Mouse (Mus musculus) right cerebral cortex, postnatal 14 days (tissue): Measurements from ENCODE around the gene Lamtor3.
"Not testable (repeated sequence)": the region's sequence is repeated elsewhere in the genome, so short reads cannot be mapped to it uniquely, and the experiment has no call there.

Source experiments
- DNase-seq: peaks from one replicate; pipeline ENCODE4 v3.0.0; 2022

Lamtor3 gene

DNA sequence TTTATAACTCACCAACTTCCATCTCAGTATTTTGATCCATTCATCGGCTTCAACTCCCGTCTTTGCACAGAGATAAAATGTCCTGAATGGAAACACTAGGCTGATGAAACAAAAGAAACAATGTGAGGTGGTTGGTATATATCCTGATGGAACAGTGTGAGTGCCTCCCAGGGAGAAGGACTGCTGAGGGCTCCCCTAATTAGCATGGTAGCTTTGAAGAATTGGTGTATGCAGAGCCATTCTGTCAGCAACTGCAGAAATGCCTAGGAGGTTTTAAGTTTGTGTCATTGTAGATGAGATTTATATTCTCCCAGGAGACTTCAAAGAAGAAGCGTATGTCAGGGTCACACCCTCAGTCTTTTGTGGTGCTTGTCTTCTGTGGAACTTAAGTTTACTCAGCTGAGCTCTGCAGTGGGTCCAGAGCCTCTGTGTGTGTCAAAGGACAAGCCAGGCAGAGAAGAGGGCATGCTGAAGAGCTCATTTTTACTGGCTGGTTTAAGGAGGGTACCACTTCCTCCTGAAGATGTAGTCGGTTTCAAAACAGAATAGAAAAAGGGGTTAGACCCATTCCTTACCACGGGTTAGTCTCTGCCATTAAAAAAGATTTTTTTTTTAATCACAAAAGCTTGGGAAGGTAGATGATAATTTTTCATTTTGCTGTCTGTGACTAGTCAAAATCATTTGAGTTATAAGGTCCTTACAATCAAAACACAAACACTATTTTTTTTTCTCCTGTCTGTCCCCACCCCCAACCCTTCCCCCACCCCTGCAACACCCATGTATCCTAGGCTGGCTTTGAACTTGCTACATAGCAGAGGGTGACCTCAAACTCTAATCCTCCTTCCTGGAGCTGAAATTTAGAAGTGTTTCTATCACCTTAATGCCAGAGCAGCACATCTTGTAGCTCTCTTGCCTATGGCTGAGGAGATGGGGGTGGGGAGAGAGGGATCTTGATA, 17.5 kb downstream of the Lamtor3 start:
- no peak for DNase-seq

DNA sequence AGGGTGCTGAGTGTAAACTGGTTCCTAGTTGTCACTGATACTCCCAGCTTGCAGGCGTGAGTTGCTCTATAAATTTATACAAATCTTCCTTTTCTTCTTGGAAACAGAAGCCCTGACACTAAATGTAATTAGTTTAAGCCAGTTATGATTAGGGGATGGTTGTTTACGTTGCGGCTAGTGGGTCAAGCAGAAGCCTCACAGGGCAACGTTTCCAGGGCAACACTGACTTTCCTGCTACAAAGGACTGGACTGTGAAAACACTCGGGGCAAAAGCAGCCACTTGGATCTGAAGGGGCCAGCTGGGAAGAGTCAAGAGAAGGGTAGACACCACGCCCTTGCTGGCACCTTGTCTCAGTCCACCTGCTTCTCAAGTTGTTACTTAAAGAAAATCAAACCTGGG, 18.2 kb downstream of the Lamtor3 start:
- no peak for DNase-seq

DNA sequence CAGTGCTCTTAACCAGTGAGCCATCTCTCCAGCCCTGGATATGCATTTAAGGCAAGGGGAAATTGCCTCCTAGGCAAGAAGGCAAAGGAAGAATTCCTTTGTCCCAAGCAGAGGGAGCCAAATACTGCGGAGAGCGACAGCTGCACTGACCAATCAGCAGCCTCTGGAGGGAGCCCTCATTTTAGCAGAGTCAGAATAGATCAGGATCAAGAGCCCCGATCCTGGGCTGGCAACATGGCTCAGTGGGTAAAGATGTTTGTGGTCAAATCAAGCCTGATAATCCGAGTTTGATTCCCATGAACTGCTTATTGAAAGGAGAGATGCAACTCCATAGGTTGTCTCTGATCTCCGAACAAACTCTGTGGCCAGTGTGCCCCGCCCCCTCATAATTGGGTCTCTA, 20.3 kb downstream of the Lamtor3 start:
- DNase-seq, result peak; percentile 39

DNA sequence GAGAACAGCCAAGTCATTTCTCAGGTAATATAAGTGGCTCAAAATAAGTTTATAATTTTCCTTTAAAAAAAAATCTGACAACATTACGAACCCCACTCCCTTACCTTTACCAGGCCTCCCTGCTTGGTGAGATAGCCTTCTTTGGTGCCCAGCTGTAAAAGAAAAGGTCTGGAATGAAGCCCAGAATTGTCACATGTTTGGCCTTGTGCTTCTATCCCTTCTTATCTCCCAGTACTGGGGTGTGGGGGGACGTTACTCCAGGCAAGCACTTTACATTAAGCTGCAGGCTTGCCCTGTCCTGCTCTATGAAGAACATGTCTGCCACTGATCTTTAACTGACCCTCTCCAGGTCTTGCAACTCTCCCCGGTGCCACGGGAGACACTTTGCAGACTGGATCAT, 22.5 kb downstream of the Lamtor3 start:
- no peak for DNase-seq

DNA sequence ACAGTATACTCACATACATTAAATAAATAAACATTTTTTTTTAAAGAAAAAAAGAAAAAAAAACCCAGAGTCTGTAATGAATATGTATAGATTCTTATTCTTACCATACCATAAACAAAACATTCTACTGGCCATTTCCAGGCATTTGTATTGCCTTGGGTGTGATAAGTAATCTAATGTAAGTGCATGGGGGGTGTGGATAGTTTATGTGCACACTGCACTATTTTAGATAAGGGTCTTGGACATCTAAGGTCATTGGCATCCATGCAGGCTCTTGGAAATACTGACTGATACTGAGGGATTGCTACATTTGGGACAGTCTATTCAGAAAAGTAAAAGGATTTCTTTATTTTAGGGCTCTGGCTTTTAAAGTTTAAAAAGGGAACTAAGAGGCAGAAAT, 23.2 kb downstream of the Lamtor3 start:
- no peak for DNase-seq

DNA sequence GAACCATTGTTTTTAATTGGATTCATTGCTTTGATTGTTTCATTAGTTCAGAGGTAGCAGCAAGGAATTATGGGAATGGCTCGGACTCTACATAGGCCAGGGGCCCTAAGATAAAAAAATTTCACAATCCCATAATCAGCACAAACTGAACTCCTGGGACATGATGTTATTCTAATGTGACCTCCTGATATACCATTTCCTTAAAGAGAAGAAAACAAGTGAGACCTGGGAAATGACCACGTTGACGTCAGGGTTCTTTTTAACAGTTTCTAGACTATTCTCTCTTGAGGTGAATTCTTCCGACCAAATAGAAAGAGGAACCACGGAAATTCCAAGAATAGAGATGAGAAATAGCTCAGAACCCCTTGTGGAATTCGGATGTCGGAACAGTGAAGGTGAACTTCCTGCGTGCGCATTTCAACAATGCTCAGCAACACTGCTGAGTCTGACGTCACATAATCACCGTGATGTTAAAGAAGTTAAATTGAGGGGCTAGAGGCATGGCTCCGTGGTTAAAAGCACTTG, 23.9 kb downstream of the Lamtor3 start:
- DNase-seq, result no peak

DNA sequence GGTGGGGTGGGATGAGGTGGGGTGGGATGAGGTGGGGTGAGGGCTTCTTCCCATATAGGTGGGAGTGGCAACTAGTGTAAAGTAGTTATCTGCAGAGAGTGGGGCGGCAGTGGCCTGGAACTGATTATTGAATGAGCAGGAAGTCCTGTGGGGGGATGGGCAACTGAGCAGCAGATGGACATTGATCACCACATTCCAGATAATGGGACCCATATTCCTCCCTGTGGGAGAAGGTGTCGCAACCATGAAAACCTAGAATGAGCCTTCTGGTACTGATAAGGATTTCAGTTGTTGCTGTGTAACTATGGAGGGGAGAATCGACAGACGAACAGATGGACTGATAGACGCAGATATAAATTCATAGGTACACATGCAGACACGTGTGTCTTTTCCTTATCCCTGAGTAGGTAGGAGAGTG, 25.4 kb downstream of the Lamtor3 start:
- DNase-seq, result no peak

DNA sequence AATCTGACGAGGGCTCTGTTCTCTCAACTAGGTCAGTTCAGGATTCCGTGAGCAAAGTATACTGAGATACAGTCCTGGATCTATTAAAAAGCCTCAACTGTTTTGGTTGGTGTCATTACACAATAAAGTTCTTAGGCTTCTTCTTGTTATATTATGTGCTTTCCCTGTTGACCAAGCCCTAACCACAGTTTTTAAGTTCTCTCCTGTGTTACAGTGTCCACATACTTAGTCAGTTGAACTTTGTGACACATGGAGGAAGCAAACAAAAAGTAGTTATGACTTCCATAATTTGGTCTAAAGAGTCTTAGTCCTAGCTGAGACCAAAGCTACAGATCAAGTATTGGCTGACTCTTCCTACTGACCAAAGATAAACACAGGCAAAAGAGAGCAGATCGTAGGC, 28.5 kb downstream of the Lamtor3 start:
- DNase-seq, result no peak

DNA sequence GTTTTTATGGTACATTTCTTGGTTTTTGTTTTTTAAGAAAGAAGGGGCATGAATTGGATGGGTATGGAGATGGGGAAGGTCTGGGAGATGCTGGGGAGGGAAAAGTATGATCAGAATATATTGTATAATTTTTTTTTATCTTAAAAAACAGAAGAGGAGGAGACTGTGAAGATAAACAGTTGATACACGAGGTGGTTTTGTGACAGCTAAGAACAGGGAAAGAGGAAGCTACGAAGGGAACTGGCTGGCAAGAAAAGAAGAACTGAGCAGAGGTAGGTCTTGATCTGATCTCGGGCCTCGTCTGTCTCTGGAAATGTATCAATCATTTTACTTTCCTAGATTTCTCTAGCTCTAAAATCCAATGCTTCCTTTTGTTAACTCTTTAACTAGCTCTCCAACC, 29.2 kb downstream of the Lamtor3 start:
- DNase-seq, result no peak

DNA sequence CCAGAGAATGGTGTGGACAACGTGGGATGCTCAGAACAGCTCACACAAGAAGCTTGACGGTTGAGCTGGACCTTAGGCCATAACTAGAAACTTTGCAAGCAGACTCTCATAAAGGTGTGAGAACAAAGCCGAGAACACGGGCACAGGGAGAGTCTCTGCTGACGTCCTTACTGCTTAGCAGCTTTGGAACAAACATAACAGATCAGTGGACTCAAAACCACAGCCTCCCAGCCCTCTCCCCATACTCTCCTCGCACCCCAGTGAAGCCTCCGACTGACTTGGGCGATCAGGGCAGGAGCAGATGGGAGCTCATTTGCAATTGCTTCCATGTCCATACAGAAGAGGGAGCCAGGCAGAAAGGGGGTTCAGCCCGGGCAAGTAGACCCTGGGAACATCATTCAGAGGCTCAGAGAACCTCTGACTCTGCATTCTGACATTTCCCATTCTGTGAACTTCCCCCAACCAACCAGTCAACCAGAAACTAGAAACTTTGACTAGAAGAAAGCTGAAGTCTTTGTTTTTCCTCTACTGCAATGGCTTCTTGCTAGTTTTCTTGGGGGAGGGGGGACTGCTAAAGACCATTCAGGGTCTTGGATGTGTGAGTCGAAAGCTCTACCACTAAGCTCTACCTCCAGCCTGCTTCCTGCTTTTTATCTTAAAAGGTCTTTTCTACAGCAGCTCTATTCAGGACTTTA, 32.0 kb downstream of the Lamtor3 start:
- no peak for DNase-seq

DNA sequence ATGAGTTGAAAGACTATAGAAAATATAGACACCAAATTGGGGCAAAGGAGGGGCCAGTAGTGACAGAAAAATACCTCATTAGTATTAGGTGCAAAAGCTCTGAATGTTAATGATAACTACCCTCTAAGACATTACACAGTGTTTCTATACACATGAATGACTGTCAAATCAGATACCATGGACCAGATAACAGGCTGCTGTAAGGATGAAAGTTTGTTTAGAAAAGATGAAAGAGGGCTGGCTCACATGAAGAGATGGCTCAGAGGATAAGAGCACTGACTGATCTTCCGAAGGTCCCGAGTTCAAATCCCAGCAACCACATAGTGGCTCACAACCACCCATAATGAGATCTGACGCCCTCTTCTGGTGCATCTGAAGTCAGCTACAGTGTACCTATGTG, 33.0 kb downstream of the Lamtor3 start:
- DNase-seq, result not testable (repeated sequence)

DNA sequence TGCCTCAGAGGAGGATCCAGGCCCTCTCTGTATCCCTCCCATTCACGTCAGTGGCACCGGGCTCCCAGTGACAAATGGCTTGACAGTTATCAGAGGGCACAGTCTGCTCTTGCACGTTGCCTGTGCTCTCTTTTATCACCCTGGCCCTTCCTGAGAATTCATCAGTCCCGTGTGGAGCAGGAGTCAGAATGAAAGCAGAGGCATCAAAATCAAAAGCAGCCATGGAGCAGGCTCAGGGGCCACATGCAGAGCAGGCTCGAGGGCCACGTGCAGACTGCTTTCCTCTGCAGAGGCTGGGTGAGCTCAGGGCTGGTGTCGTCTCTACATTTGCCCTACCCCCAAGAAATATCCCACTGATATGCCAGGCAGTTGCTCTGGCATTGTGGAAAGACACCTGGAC, 33.5 kb downstream of the Lamtor3 start:
- no peak for DNase-seq

DNA sequence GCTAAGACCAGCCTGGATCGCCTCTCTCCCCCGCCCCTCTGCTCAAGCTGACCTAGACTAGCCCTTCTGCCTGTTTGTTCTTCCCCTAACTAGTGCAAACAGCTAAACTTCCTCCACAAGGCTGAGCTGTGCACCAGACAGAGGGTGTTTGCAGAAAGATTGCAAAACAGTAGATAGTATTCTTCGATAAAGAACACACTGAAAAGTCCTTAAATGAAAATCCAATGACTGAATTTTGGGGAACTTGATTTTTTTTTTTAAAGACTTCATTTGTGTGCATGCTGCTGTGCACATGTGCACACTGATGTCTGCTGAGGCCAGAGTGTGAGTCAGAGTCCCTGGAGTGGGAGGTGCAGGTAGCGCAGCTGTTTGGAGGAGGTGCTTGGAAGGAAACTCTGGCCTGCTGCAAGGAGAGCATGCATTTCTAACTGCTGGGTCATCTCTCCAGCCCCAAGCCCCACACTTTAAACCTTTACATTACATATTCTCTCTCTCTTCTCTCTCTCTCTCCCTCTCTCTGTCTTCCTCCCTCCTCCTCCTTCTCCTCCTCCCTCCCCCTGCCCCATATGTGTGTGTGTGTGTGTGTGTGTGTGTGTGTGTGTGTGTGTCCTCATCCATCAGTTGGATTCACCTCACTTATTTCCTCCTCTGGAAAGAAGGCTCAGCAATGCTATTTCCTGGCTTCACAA, 34.1 kb downstream of the Lamtor3 start:
- no peak for DNase-seq

DNA sequence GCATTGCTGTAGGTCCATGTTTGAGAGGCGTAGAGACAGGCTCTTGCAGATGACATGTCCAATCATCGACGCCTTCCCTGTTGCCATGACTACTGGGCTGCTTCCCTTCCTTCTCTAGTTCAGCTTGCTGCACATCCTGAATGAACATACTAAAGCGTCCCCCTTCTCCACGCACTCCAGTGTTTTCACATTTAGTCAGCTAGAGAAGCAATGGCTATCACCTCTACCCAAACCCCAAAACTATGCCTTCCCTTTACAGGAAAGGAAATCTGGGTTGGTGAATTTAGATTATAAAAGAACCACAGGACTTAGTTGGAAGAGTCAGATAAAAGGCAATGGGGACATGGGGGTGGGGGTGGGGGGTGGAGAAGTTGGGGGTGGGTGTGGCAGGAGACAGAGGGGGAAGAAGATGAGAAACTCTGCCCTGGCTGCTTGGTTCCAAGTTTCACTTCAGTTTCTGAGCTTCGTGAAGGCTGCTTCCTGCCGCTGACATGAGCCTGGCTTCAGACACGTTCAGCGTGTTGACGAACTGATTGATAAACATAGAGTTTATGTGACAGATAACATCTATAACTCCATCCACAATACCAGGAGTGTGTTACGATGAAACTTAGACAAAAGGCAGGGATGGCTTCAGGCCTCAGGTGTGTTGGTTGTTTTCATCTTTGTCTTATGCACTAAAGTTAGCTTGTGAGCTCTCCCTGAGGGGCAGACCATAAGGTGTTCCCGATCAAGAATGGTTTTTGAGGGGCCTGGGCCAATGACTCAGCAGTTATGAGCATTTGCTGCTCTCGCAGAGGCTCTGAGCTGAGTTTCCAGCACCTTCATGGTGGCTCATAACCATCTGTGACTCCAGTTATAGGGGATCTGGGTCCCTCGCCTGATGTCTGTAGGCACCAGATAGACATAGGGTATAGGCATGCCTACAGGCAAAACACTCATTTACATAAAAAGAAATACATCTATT, 34.9 kb downstream of the Lamtor3 start:
- peak; percentile 72 for DNase-seq

DNA sequence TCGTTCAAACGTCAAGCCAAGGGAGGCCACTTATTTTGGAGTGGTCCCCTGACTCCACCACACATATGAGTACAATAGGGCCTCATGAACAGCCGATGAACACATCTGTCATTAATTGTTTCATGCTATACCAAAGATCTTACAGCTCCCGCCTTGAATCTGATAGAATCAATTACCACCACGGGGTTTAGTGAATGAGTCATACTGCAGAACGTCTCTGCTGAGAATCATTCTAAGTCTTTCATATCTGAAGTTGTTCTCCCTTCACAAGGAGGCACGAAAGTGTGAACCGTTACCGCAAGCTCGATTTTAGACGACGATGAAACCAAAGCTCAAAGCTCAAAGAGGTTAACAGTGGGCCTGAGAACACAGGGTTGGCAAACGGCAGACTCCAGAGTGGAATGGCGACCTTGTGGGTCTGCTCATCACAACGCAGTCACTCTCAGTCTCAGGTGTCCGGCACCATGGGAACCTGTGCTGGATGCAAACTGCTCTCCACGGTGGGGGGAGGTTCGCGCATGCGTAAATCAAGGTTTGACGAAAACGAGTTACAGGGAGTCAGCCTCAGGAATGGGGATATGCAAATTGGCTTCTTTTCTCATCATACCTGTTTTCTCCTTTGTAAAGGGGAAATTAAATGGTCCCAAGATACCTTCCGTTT, 36.1 kb downstream of the Lamtor3 start:
- DNase-seq, result no peak

DNA sequence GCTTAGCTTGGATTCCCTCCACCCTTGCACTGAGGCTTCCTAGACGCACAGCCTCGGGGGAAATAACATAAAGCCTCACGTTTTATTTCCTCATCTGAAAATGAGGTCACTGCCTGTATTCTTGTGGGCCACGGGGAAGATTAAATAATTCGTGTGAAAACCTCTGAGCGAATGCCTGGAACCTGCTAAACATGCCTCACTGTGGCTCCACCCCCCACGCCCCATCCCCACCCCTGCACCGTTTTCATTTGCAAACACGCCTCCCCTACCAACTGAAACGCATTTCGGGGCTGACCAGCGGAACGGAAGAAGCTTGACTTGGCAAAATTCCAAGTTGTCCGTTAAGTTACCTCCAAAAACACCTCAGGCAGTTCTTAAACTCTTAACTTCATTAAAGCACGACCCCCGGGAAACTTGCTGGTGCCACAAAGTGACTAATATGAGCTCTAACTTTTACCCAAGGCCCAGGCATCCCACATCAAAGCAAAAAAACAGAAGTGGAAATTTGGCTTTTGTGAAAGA, 37.3 kb downstream of the Lamtor3 start:
- DNase-seq, result no peak

DNA sequence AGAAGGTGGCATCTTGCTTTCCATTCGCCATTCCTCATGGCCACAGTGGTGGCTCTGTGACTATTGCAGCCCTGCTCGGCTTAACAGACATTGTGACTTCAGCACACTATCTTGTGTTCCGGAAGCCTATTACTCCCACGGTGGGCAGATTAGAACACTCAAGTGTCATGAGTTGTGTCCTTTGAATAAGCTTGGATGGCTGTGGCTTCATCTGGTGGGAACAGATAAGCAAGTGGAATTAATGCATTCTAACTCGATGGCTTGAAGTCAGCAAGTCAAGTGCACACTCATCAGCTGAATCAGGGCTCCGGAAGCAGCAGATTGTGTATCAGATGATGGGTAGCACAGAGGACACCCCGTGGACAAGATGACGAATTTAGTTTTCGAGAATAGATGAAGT, 39.6 kb downstream of the Lamtor3 start:
- DNase-seq, result no peak

DNA sequence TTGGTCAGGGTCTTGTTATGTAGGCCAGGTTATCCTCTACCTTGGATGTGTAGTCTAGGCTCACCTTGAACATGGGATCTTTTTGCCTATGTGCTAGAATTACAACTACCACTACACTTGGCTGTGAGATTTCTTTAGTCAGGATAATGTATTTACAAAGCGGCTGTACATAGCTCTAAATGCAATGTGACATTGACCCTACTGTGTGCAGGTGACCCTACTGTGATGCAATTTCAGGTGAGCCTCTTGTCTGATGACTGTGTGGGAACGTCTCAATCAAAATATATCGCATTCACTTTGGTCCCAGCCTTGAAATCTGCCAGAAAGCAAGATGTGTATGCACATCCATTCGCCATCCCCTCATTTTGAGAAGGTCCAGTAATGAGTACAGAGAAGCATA, 40.0 kb downstream of the Lamtor3 start:
- no peak for DNase-seq

DNA sequence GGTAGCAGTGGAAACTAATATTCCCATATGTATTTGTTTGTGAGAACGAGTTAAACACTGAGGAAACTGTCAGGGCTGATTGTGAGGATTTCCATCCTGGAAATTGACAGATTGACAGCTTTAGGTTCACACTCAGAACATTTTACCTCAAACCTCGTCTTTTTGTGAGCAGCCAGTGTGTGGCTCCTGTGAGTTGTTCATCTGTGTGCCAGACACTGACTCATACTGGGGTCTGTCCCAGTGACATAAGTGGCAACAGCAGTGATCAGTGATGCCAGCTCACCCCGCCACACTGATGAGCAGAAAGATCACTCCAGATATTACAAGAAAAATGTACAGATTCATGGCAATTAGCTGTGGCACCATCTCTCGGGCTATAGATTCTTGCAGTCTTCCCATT, 41.1 kb downstream of the Lamtor3 start:
- DNase-seq, result no peak

DNA sequence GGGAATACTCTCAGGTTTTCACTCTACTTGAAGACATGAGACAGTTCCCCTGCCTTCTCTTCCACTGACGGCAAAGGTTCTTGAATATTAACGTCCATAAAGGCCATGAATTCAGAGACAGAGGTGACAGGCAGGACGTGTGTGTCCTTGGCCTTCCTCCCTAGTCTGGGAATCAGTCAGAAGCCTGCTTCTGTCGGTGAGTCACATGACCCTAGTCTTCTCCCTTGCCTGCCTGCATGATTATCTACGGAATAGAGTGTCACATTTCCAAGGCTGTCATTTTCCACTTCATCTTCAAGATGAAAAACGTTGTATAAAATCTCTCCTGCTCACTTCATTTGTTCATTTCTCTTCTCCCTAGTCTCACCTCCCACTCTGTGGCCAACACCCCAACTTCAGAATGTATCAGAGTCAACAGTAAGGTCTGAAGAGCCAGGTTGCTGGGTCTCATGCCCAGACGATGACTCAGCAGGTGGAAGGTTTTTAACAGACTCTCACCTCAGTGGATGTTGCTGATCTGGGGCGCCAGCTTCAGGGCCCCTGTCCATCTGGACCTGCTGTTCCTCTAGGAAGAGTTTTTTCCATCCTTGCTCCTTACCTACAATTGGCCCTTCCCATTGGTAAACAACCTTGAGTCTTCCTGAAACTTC, 43.6 kb downstream of the Lamtor3 start:
- DNase-seq, result no peak

DNA sequence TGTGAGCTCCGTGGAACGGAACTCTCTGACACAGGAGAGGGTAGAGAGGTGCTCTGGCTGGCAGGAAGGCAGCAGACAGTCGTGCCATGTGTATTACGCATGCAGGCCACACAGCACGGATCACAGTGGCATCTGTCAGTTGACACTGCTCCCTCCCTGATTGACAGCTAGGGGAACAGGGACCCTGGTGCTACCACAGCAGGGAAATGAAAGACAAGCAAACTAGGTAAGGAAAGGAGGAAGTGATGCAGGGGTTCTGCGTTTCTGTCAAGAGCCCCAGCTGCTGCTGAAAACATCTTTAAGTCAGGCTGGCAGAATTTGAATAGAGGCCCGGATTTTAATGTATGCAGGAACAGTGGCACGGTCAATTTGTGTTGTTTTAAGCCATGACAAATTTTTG, 45.2 kb downstream of the Lamtor3 start:
- DNase-seq, result no peak
